Mouse (Mus musculus) heart, postnatal 0 days (tissue): ENCODE measurements around the gene Mgea5. TPM values are rescaled to one million over a fixed set of nuclear protein-coding genes. Genes with fewer than 3 reads are reported as not detected.

Source experiments
- ATAC-seq: fragments of 200-750 bp; cut with Nextera tagmentation; 2 replicates; pipeline ENCODE4 v1.8.0; 2017; ENCODE audit warnings: low read depth, moderate number of reproducible peaks, moderate library complexity; ENCODE audit not compliant: insufficient read depth
- DNase-seq: peaks from one replicate; pipeline ENCODE4 v3.0.0-alpha.2; 2016; ENCODE audit warnings: low spot score
- H3K27ac ChIP-seq: fragments of 300-500 bp; sonication (generic); 2 replicates; pipeline ENCODE4 v1.5.1; 2014; ENCODE audit warnings: low read depth, mild to moderate bottlenecking
- H3K27me3 ChIP-seq: fragments of 300-500 bp; sonication (generic); 2 replicates; pipeline ENCODE4 v1.6.1; 2014; ENCODE audit warnings: low read length, mixed read lengths; ENCODE audit not compliant: control insufficient read depth, insufficient read depth
- H3K36me3 ChIP-seq: fragments of 300-500 bp; sonication (generic); replicated peaks from 2 replicates; pipeline ENCODE4 v1.6.1; 2014; ENCODE audit warnings: low read length, mixed read lengths; ENCODE audit not compliant: control insufficient read depth, insufficient read depth
- H3K4me1 ChIP-seq: fragments of 300-500 bp; sonication (generic); 2 replicates; pipeline ENCODE4 v1.6.1; 2014; ENCODE audit warnings: antibody characterized with exemption; ENCODE audit not compliant: control insufficient read depth, insufficient read depth
- H3K4me2 ChIP-seq: fragments of 300-500 bp; sonication (generic); 2 replicates; pipeline ENCODE4 v1.6.1; 2014; ENCODE audit warnings: low read depth, mild to moderate bottlenecking, low read length, moderate library complexity
- H3K4me3 ChIP-seq: fragments of 300-500 bp; sonication (generic); 2 replicates; pipeline ENCODE4 v1.5.1; 2014; ENCODE audit warnings: low read depth, low read length
- H3K9ac ChIP-seq: fragments of 300-500 bp; sonication (generic); replicated peaks from 2 replicates; pipeline ENCODE4 v1.6.1; 2014; ENCODE audit warnings: low read depth, low read length, mixed read lengths
- H3K9me3 ChIP-seq: fragments of 300-500 bp; sonication (generic); replicated peaks from 2 replicates; pipeline ENCODE4 v1.6.1; 2016; ENCODE audit warnings: low read length; ENCODE audit not compliant: control insufficient read depth
- CTCF ChIP-seq: IDR thresholded peaks from 2 replicates; pipeline ENCODE4 v1.5.1; 2016; ENCODE audit warnings: antibody characterized with exemption, control low read depth, low read depth
- EP300 ChIP-seq: IDR thresholded peaks from 2 replicates; pipeline ENCODE4 v1.6.1; 2016; ENCODE audit warnings: antibody characterized with exemption, low read depth
- WGBS: fragments of 180-500 bp; shearing (Covaris S2); extraction: QIAGEN DNeasy Blood & Tissue Kit; methylation state at CpG from one replicate; pipeline ENCODE4 v1.1.7; 2014; 5-methylcytosine and 5-hydroxymethylcytosine counted together
- polyA plus RNA-seq: library from polyadenylated mRNA; unstranded; fragments of >200 nt; fragmentation: Nextera tagmentation; extraction: Ambion mirVana; gene quantifications from 2 replicates; pipeline ENCODE4 v1.2.1, GENCODE M21; 2015
- total RNA-seq: library from RNA; depleted of rRNA; stranded (reverse); fragments of >200 nt; gene quantifications from 2 replicates; pipeline ENCODE4 v1.2.3, GENCODE M21; 2014; ENCODE audit warnings: low replicate concordance

Mgea5 gene
- total and polyA plus RNA-seq, 2 experiments from 2014 or later, result 19.9 to 84.5 TPM

DNA sequence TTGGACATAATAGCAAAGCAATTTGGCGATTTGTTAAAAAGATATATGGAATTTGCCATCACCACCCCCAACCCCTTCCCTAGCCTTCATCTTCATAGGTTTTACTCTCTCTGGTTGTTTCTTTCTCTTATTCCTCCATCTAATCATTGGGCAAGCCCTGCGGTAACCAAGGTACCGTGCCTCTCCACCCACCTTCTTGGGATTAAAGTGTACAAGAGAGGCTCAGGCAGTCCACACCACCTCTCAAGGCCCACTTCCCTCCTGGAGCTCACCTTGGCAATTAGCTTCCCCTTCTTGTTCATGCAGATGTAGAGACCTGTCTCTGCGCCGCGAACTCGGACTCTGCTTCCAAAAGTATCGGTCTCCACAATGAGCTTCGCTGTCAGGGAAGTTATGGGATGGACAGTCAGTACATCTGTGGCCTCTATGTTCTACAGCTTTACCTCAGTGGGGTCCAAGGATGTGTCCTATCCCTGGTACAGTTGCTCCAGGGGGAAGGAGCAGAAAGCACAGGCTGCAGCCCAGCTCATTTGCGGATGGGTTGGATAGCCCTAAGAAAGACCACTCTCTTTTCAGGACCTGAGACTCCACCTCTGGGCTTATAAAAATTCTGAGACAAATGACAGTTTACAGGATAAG is 45.7 kb downstream of the Mgea5 start:
- 90% methylated on average over 10 of the region's 10 CpGs for WGBS
- Histone ChIP-seq H3K9me3 (no peaks in the 10 kb centered on the region), H3K4me3 (no peak overlapping the region), H3K27ac (no peak overlapping the region), H3K4me2 (no peak overlapping the region), H3K36me3 (no peaks in the 10 kb centered on the region), H3K27me3 (peaks cover 87% of the 10 kb centered on the region), H3K4me1 (peaks cover 6% of the 10 kb centered on the region; the same call in 1 of the 2 replicates), H3K9ac (no peak overlapping the region)
- ATAC-seq (no peak), DNase-seq (no peak)
- no peak for TF ChIP-seq CTCF

DNA sequence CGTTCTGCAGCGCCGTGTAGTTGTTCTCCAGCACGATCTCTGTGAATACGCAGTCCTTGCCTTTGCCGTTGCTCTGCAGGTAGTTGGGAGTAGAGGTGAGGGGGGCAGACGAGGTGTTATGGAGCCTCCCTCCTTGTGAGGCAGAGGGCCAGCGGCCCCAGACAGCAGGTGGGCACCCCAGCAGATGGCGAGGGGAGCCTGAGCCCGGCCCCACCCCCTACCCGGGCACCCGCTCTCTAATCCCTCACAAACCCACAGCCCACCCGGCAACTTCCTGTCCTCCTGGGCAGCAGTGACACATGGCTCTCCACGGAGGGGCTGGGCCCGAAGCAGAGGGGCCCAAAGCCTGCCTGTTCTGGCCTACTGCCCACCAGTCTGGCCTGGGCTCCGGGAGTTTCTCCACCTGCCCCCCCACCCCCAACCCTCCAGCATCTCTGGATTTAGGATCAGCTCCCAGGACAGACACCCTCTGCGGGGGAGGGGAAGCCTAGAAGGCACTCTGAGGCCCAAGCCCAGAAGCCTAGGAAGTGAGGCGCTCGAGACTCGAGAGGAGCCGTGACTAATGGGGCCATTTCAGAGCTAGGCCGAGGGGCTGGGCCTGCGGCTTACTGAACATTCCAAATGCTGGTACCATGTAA is 46.3 kb downstream of the Mgea5 start:
- Histone ChIP-seq H3K4me2 (peak overlapping the region; percentile 52), H3K4me1 (peaks cover 6% of the 10 kb centered on the region; the same call in 1 of the 2 replicates), H3K27me3 (peaks cover 89% of the 10 kb centered on the region), H3K9me3 (no peaks in the 10 kb centered on the region), H3K27ac (no peak overlapping the region), H3K9ac (no peak overlapping the region), H3K4me3 (peak overlapping the region; percentile 18), H3K36me3 (no peaks in the 10 kb centered on the region)
- 33% methylated on average over 23 of the region's 23 CpGs for WGBS
- no peak for DNase-seq
- ATAC-seq, result peak; percentile 2; the same call in 1 of the 2 replicates
- no peak for TF ChIP-seq CTCF

DNA sequence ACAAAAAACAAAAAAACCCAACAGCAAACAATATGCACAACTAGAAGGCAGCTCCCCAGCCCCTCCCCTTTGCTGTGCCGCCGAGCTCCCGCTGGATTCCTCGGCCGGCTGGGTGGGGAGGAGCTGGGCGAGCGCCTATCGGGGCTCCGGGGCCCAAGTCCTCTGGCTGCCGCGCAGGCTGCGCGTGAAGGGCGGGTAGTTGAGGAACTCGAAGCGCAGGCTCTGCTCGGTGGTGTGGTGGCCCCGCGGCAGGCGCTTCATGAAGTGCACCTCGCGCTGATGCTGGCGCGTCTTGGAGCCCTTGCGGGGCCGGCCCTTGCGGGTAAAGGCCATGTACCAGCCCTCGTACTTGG is 46.8 kb downstream of the Mgea5 start:
- H3K9me3 ChIP-seq, result no peaks in the 10 kb centered on the region
- DNase-seq (peak; percentile 47), ATAC-seq (peak; percentile 80)
- H3K27ac ChIP-seq, result no peak overlapping the region
- TF ChIP-seq EP300, result no peak
- no peak for TF ChIP-seq CTCF
- peaks cover 85% of the 10 kb centered on the region for H3K27me3 ChIP-seq
- H3K4me2 ChIP-seq, result peak overlapping the region; percentile 52
- no peak overlapping the region for H3K9ac ChIP-seq
- peak overlapping the region; percentile 18 for H3K4me3 ChIP-seq
- 1% methylated on average over 28 of the region's 28 CpGs for WGBS
- no peaks in the 10 kb centered on the region for H3K36me3 ChIP-seq
- peaks cover 6% of the 10 kb centered on the region; the same call in 1 of the 2 replicates for H3K4me1 ChIP-seq

DNA sequence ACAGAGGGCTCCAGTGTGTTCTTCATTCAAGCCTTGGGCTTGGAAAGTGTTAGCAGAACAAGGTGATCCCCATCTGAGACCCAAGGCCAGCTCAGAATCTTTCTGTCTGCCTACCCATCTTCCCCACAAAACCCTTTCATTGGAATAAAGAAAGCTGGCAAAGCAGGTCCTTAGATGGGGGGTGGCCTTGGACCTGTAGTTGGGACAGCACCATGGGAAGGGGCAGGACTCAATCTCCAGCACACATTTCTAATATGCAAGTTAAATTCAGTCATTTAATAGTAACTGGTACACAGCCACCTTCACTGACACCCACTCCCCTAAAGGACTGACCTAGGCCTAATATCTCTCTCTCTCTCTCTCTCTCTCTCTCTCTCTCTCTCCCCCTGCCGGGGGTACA is 47.4 kb downstream of the Mgea5 start:
- no peak overlapping the region for H3K4me2 ChIP-seq
- no peaks in the 10 kb centered on the region for H3K9me3 ChIP-seq
- ATAC-seq, result no peak
- TF ChIP-seq EP300 (no peak), CTCF (no peak)
- no peak for DNase-seq
- peaks cover 79% of the 10 kb centered on the region for H3K27me3 ChIP-seq
- H3K27ac ChIP-seq, result no peak overlapping the region
- no peak overlapping the region for H3K9ac ChIP-seq
- peaks cover 6% of the 10 kb centered on the region; the same call in 1 of the 2 replicates for H3K4me1 ChIP-seq
- 35% methylated on average over 1 of the region's 1 CpGs for WGBS
- H3K4me3 ChIP-seq, result no peak overlapping the region
- no peaks in the 10 kb centered on the region for H3K36me3 ChIP-seq

DNA sequence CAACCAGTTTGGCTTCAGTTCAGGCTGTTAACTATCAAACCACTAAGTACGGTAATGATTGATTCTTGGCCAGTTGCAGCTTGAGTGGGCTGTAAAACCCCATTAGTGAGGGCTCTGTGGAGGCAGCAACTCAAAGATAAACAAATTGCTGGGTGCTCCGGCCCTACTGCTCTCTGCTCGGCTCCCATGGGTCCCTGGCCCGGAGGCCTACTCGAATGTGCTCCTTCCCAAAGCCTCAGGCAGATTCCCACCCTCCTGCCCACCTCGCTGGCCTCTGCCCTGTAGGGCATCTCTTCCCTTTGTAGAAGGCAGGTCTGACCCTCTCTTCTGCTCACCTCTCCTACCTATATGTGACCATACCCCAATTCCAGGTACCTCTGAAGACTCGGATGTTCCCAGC is 48.9 kb downstream of the Mgea5 start:
- 56% methylated on average over 7 of the region's 7 CpGs for WGBS

DNA sequence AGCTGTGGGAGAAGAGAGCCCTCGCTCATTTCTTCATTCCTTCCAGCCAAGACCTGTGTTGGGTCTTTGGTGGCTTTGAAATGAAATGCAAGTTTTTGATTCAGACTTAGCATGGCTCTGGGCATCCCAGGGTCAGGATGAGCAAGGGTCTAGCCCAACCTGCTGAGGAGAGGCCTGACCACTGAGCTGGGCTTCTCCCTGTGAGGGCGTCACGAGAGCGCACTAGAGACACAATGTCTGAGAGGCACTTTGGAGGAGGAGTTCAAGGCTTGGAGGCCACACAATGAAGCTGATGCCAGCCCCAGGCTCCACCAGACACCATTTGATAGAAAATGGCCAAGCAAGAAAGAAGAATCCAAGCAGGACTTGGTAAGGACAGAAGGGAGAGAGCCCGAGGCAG is 49.4 kb downstream of the Mgea5 start:
- 81% methylated on average over 5 of the region's 5 CpGs for WGBS

More for the DNA sequence above, 48.9 kb downstream of the Mgea5 start:
- no peak overlapping the region for H3K4me3 ChIP-seq
- H3K27me3 ChIP-seq, result peaks cover 65% of the 10 kb centered on the region
- ATAC-seq (no peak), DNase-seq (no peak)
- no peak overlapping the region for H3K9ac ChIP-seq
- no peak overlapping the region for H3K4me2 ChIP-seq
- H3K9me3 ChIP-seq, result no peaks in the 10 kb centered on the region
- no peaks in the 10 kb centered on the region for H3K36me3 ChIP-seq
- peaks cover 6% of the 10 kb centered on the region; the same call in 1 of the 2 replicates for H3K4me1 ChIP-seq
- TF ChIP-seq CTCF (no peak), EP300 (no peak)
- no peak overlapping the region for H3K27ac ChIP-seq

More for the DNA sequence above, 49.4 kb downstream of the Mgea5 start:
- no peak overlapping the region for H3K9ac ChIP-seq
- H3K9me3 ChIP-seq, result no peaks in the 10 kb centered on the region
- H3K36me3 ChIP-seq, result no peaks in the 10 kb centered on the region
- TF ChIP-seq CTCF, result no peak
- no peak overlapping the region for H3K27ac ChIP-seq
- ATAC-seq, result no peak
- no peak for DNase-seq
- H3K4me2 ChIP-seq, result no peak overlapping the region
- H3K27me3 ChIP-seq, result peaks cover 59% of the 10 kb centered on the region
- peaks cover 6% of the 10 kb centered on the region; the same call in 1 of the 2 replicates for H3K4me1 ChIP-seq
- no peak overlapping the region for H3K4me3 ChIP-seq
